Mouse (Mus musculus): ENCODE results near the gene Cxcl2. TPM values are rescaled to one million over a fixed set of nuclear protein-coding genes. Genes with fewer than 3 reads are reported as not detected.

The Cxcl2 gene
- polyA plus RNA-seq, 1 experiment from 2014 or later: not detected

- H3K4me3 ChIP-seq (ENCODE audit: low read depth, low read length): no peak overlapping the region
- H3K36me3 ChIP-seq (ENCODE audit: control insufficient read depth, insufficient read depth, low read length): no peaks in the 10 kb centered on the region
- 0 out of 2 replicates have a peak, but pooled peaks cover 3% of the 10 kb centered on the region for H3K27me3 ChIP-seq (ENCODE audit: control insufficient read depth, insufficient read depth, low read length)
- H3K4me2 ChIP-seq (replicated peaks; ENCODE audit: low read depth, low read length): no peak overlapping the region
- H3K9ac ChIP-seq (replicated peaks; ENCODE audit: low read depth, low read length): no peak overlapping the region
- WGBS: 71% methylated on average over 7 of the region's 7 CpGs
- ATAC-seq (ENCODE audit: insufficient number of reproducible peaks, insufficient read depth, low FRiP score, low read depth): no peak
- peaks cover 11% of the 10 kb centered on the region; the same call in 1 of the 2 replicates for H3K4me1 ChIP-seq (ENCODE audit: control insufficient read depth, insufficient read depth, low read length)
- H3K9me3 ChIP-seq (ENCODE audit: control insufficient read depth, low read depth, low read length): no peaks in the 10 kb centered on the region
- H3K27ac ChIP-seq (ENCODE audit: low read length): no peak overlapping the region
Observed at GRCm38 (mm10) chr5:90900688-90901087, 3.0 kb upstream of the Cxcl2 start.

GRCm38 (mm10) chr5:90902380-90903260 lies 1.1 kb upstream of the Cxcl2 start:
- ATAC-seq (ENCODE audit: insufficient number of reproducible peaks, insufficient read depth, low FRiP score, low read depth): no peak
- no peaks in the 10 kb centered on the region for H3K36me3 ChIP-seq (ENCODE audit: control insufficient read depth, insufficient read depth, low read length)
- WGBS: 13% methylated on average over 10 of the region's 10 CpGs

GRCm38 (mm10) chr5:90908983-90909382 lies 5.3 kb downstream of the Cxcl2 start:
- ATAC-seq (ENCODE audit: insufficient number of reproducible peaks, insufficient read depth, low FRiP score, low read depth): no peak
- Histone ChIP-seq H3K4me3 (ENCODE audit: low read depth, low read length) (no peak overlapping the region), H3K9me3 (ENCODE audit: control insufficient read depth, low read depth, low read length) (no peaks in the 10 kb centered on the region), H3K27me3 (ENCODE audit: control insufficient read depth, insufficient read depth, low read length) (no peaks in the 10 kb centered on the region), H3K9ac (replicated peaks; ENCODE audit: low read depth, low read length) (no peak overlapping the region), H3K36me3 (ENCODE audit: control insufficient read depth, insufficient read depth, low read length) (no peaks in the 10 kb centered on the region), H3K27ac (ENCODE audit: low read length) (no peak overlapping the region), H3K4me1 (ENCODE audit: control insufficient read depth, insufficient read depth, low read length) (no peaks in the 10 kb centered on the region), H3K4me2 (replicated peaks; ENCODE audit: low read depth, low read length) (no peak overlapping the region)
- WGBS: 2% methylated on average over 2 of the region's 2 CpGs

More at GRCm38 (mm10) chr5:90902380-90903260, 1.1 kb upstream of the Cxcl2 start:
- no peak overlapping the region for H3K9ac ChIP-seq (replicated peaks; ENCODE audit: low read depth, low read length)
- H3K4me2 ChIP-seq (replicated peaks; ENCODE audit: low read depth, low read length): peak overlapping the region; percentile 56
- H3K9me3 ChIP-seq (ENCODE audit: control insufficient read depth, low read depth, low read length): no peaks in the 10 kb centered on the region
- H3K27ac ChIP-seq (ENCODE audit: low read length): no peak overlapping the region
- 0 out of 2 replicates have a peak, but pooled peaks cover 3% of the 10 kb centered on the region for H3K27me3 ChIP-seq (ENCODE audit: control insufficient read depth, insufficient read depth, low read length)
- H3K4me1 ChIP-seq (ENCODE audit: control insufficient read depth, insufficient read depth, low read length): peaks cover 11% of the 10 kb centered on the region; the same call in 1 of the 2 replicates
- peak overlapping the region; percentile 8; the same call in 1 of the 2 replicates for H3K4me3 ChIP-seq (ENCODE audit: low read depth, low read length)

- H3K4me3 ChIP-seq (ENCODE audit: low read depth, low read length): no peak overlapping the region
- ATAC-seq (ENCODE audit: insufficient number of reproducible peaks, insufficient read depth, low FRiP score, low read depth): no peak
- no peaks in the 10 kb centered on the region for H3K36me3 ChIP-seq (ENCODE audit: control insufficient read depth, insufficient read depth, low read length)
- H3K4me2 ChIP-seq (replicated peaks; ENCODE audit: low read depth, low read length): no peak overlapping the region
- no peaks in the 10 kb centered on the region for H3K4me1 ChIP-seq (ENCODE audit: control insufficient read depth, insufficient read depth, low read length)
- H3K9ac ChIP-seq (replicated peaks; ENCODE audit: low read depth, low read length): no peak overlapping the region
- H3K27me3 ChIP-seq (ENCODE audit: control insufficient read depth, insufficient read depth, low read length): no peaks in the 10 kb centered on the region
- H3K27ac ChIP-seq (ENCODE audit: low read length): no peak overlapping the region
- no peaks in the 10 kb centered on the region for H3K9me3 ChIP-seq (ENCODE audit: control insufficient read depth, low read depth, low read length)
- 75% methylated on average over 2 of the region's 2 CpGs for WGBS
Observed at GRCm38 (mm10) chr5:90919495-90919894, 15.8 kb downstream of the Cxcl2 start.

GRCm38 (mm10) chr5:90922958-90923357 lies 19.3 kb downstream of the Cxcl2 start:
- 90% methylated on average over 4 of the region's 4 CpGs for WGBS
- Histone ChIP-seq H3K4me3 (ENCODE audit: low read depth, low read length) (no peak overlapping the region), H3K4me2 (replicated peaks; ENCODE audit: low read depth, low read length) (no peak overlapping the region), H3K4me1 (ENCODE audit: control insufficient read depth, insufficient read depth, low read length) (no peaks in the 10 kb centered on the region), H3K9me3 (ENCODE audit: control insufficient read depth, low read depth, low read length) (no peaks in the 10 kb centered on the region), H3K27me3 (ENCODE audit: control insufficient read depth, insufficient read depth, low read length) (no peaks in the 10 kb centered on the region), H3K9ac (replicated peaks; ENCODE audit: low read depth, low read length) (no peak overlapping the region), H3K36me3 (ENCODE audit: control insufficient read depth, insufficient read depth, low read length) (no peaks in the 10 kb centered on the region), H3K27ac (ENCODE audit: low read length) (no peak overlapping the region)
- no peak for ATAC-seq (ENCODE audit: insufficient number of reproducible peaks, insufficient read depth, low FRiP score, low read depth)

GRCm38 (mm10) chr5:90930546-90930945 lies 26.9 kb downstream of the Cxcl2 start:
- H3K4me2 ChIP-seq (replicated peaks; ENCODE audit: low read depth, low read length): peak overlapping the region; percentile 56
- H3K27ac ChIP-seq (ENCODE audit: low read length): peak overlapping the region; percentile 98
- H3K27me3 ChIP-seq (ENCODE audit: control insufficient read depth, insufficient read depth, low read length): no peaks in the 10 kb centered on the region
- no peaks in the 10 kb centered on the region for H3K4me1 ChIP-seq (ENCODE audit: control insufficient read depth, insufficient read depth, low read length)
- peak overlapping the region; percentile 96 for H3K9ac ChIP-seq (replicated peaks; ENCODE audit: low read depth, low read length)
- WGBS: 42% methylated on average over 2 of the region's 2 CpGs
- peaks cover 15% of the 10 kb centered on the region; the same call in 1 of the 2 replicates for H3K36me3 ChIP-seq (ENCODE audit: control insufficient read depth, insufficient read depth, low read length)
- no peak for ATAC-seq (ENCODE audit: insufficient number of reproducible peaks, insufficient read depth, low FRiP score, low read depth)
- peak overlapping the region; percentile 64 for H3K4me3 ChIP-seq (ENCODE audit: low read depth, low read length)
- no peaks in the 10 kb centered on the region for H3K9me3 ChIP-seq (ENCODE audit: control insufficient read depth, low read depth, low read length)

- Histone ChIP-seq H3K36me3 (ENCODE audit: control insufficient read depth, insufficient read depth, low read length) (peaks cover 15% of the 10 kb centered on the region; the same call in 1 of the 2 replicates), H3K9me3 (ENCODE audit: control insufficient read depth, low read depth, low read length) (no peaks in the 10 kb centered on the region), H3K27ac (ENCODE audit: low read length) (peak within 1 kb of the TSS; percentile 98), H3K27me3 (ENCODE audit: control insufficient read depth, insufficient read depth, low read length) (no peaks in the 10 kb centered on the region), H3K9ac (replicated peaks; ENCODE audit: low read depth, low read length) (peak within 1 kb of the TSS; percentile 96), H3K4me1 (ENCODE audit: control insufficient read depth, insufficient read depth, low read length) (no peaks in the 10 kb centered on the region), H3K4me2 (replicated peaks; ENCODE audit: low read depth, low read length) (peak within 1 kb of the TSS; percentile 56), H3K4me3 (ENCODE audit: low read depth, low read length) (peak within 1 kb of the TSS; percentile 64)
- 0% methylated on average over 68 of the region's 79 CpGs for WGBS
- peak; percentile 97 for ATAC-seq (ENCODE audit: insufficient number of reproducible peaks, insufficient read depth, low FRiP score, low read depth)
Observed at GRCm38 (mm10) chr5:90930971-90931851, 27.5 kb downstream of the Cxcl2 start, which contains the start of gene Mthfd2l. Gene Mthfd2l (plus strand): TSS chr5:90931117.

GRCm38 (mm10) chr5:90931911-90932310 lies 28.2 kb downstream of the Cxcl2 start:
- no peaks in the 10 kb centered on the region for H3K9me3 ChIP-seq (ENCODE audit: control insufficient read depth, low read depth, low read length)
- peak overlapping the region; percentile 98 for H3K27ac ChIP-seq (ENCODE audit: low read length)
- no peaks in the 10 kb centered on the region for H3K27me3 ChIP-seq (ENCODE audit: control insufficient read depth, insufficient read depth, low read length)
- peak overlapping the region; percentile 56 for H3K4me2 ChIP-seq (replicated peaks; ENCODE audit: low read depth, low read length)
- no peaks in the 10 kb centered on the region for H3K4me1 ChIP-seq (ENCODE audit: control insufficient read depth, insufficient read depth, low read length)
- H3K9ac ChIP-seq (replicated peaks; ENCODE audit: low read depth, low read length): peak overlapping the region; percentile 96
- ATAC-seq (ENCODE audit: insufficient number of reproducible peaks, insufficient read depth, low FRiP score, low read depth): no peak
- H3K4me3 ChIP-seq (ENCODE audit: low read depth, low read length): peak overlapping the region; percentile 64
- peaks cover 15% of the 10 kb centered on the region; the same call in 1 of the 2 replicates for H3K36me3 ChIP-seq (ENCODE audit: control insufficient read depth, insufficient read depth, low read length)
- WGBS: 3% methylated on average over 6 of the region's 6 CpGs

All from stomach, embryonic 14.5 days (tissue).